Comparison of ENCODE assay signal across 14 mouse cellular contexts in the genomic region with DNA sequence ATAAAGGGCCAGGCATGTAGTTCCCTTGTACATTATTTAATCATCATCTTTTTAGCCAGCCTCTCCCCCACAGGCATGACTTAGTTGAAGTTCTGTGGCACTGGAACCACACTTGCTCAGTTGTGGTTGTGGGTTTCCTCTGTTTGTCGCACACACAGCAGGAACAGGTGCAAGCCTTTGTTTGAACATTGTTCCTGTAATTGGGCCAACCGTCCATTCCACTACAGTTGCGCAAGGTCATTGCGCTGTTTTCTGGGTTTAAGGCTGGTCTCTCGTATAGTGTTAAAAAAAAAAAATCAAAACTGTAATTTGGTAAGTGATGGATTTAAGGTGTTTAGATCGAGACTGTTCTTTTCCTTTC.
DNase-seq lines count a peak whose midpoint lies in the region; ATAC-seq and TF ChIP-seq lines count a peak whose summit lies in the region.
"Had no signal": no experiment of that assay in that cellular context is flagged by ENCODE, and none has a peak within 500 bp of the region (broad histone marks: within the 10 kb centered on the region; RNA-seq: fewer than 3 reads in every experiment).

No protein-coding gene starts in this region.

- no peak overlapping the region for H3K27ac ChIP-seq in heart, embryonic 11.5 days (ENCODE audit: low read depth, low read length)
- no peak overlapping the region for H3K27ac ChIP-seq in intestine, postnatal 0 days (ENCODE audit: low read depth, low read length)
- H3K27ac ChIP-seq: layer of hippocampus, adult 2 months; limb, embryonic 12.5 days had no signal

- peak; percentile 68 for ATAC-seq in monocyte, adult 5-6 weeks (replicated peaks; ENCODE audit: insufficient number of reproducible peaks, low FRiP score, low TSS enrichment, poor library complexity, severe bottlenecking)
- no peak for ATAC-seq in heart, embryonic 11.5 days (replicated peaks; ENCODE audit: insufficient number of reproducible peaks, low FRiP score, low TSS enrichment)
- no peak for ATAC-seq in intestine, postnatal 0 days

- H3K9ac ChIP-seq in heart, embryonic 11.5 days (ENCODE audit: low read depth, low read length), result no peak overlapping the region
- H3K9ac ChIP-seq in intestine, postnatal 0 days (ENCODE audit: low read depth, low read length), result no peak overlapping the region
- H3K9ac ChIP-seq: limb, embryonic 12.5 days had no signal

- H3K9me3 ChIP-seq in heart, embryonic 11.5 days (replicated peaks; ENCODE audit: control insufficient read depth, low read length), result no peaks in the 10 kb centered on the region
- H3K9me3 ChIP-seq in intestine, postnatal 0 days (ENCODE audit: control insufficient read depth), result no peaks in the 10 kb centered on the region
- H3K9me3 ChIP-seq: limb, embryonic 12.5 days had no signal

- 91% methylated on average over 6 of the region's 6 CpGs for WGBS in heart, embryonic 11.5 days (ENCODE audit: insufficient replicate concordance)
- 81% methylated on average over 6 of the region's 6 CpGs for WGBS in intestine, postnatal 0 days

- no peak overlapping the region for H3K4me3 ChIP-seq in heart, embryonic 11.5 days (ENCODE audit: low read depth, low read length)
- H3K4me3 ChIP-seq in intestine, postnatal 0 days (ENCODE audit: low read depth, low read length), result no peak overlapping the region
- H3K4me3 ChIP-seq: layer of hippocampus, adult 2 months; limb, embryonic 12.5 days had no signal

- H3K4me1 ChIP-seq in heart, embryonic 11.5 days (ENCODE audit: control insufficient read depth, insufficient read depth, low read length), result no peaks in the 10 kb centered on the region; the same call in 1 of the 2 replicates
- H3K4me1 ChIP-seq in intestine, postnatal 0 days (replicated peaks; ENCODE audit: control insufficient read depth, insufficient read depth, low read length), result peaks cover 3% of the 10 kb centered on the region; the same call in 1 of the 2 replicates
- H3K4me1 ChIP-seq: limb, embryonic 12.5 days had no signal

- no peak for TF ChIP-seq CTCF in intestine, postnatal 0 days (IDR thresholded peaks at IDR 0.05; ENCODE audit: low read depth)

- no peak overlapping the region for H3K4me2 ChIP-seq in heart, embryonic 11.5 days
- H3K4me2 ChIP-seq in intestine, postnatal 0 days (replicated peaks; ENCODE audit: low read depth), result no peak overlapping the region
- H3K4me2 ChIP-seq: limb, embryonic 12.5 days had no signal

- peak; percentile 35 to 36 for DNase-seq in spleen, postnatal 36 days (ENCODE audit: low spot score in 2 of 2)
- no peak for DNase-seq in spleen, adult 18-20 months
- DNase-seq in liver, result peak; percentile 24
- peak; percentile 73 for DNase-seq in thymus, postnatal 4 days
- no peak for DNase-seq in cerebellum, postnatal 4 days (ENCODE audit: low spot score in 2 of 2)
- DNase-seq: heart, postnatal 10 days; kidney, adult 11 months; midbrain, embryonic 14.5 days; right cerebral cortex, postnatal 25 days had no signal

- H3K36me3 ChIP-seq in heart, embryonic 11.5 days (ENCODE audit: control insufficient read depth, insufficient read depth, low read length), result 0 out of 2 replicates have a peak, but pooled peaks cover 2% of the 10 kb centered on the region
- no peaks in the 10 kb centered on the region for H3K36me3 ChIP-seq in intestine, postnatal 0 days (ENCODE audit: control insufficient read depth, insufficient read depth)

- H3K27me3 ChIP-seq in heart, embryonic 11.5 days (ENCODE audit: control insufficient read depth, insufficient read depth, low read length), result no peaks in the 10 kb centered on the region
- no peaks in the 10 kb centered on the region for H3K27me3 ChIP-seq in intestine, postnatal 0 days (replicated peaks; ENCODE audit: control insufficient read depth, insufficient read depth, low read length)
- H3K27me3 ChIP-seq: limb, embryonic 12.5 days had no signal

Comparison
In these comparisons a context has a peak if more than half of its experiments do, and no peak if none do; other contexts are left out.
1. DNase-seq: peak in spleen, postnatal 36 days (2 of 2), liver (single experiment) and thymus, postnatal 4 days (single experiment); none in spleen, adult 18-20 months (0 of 2) and cerebellum, postnatal 4 days (0 of 2).